Mouse (Mus musculus): ENCODE results near the gene Ppa2. TPM values are rescaled to one million over a fixed set of nuclear protein-coding genes. Genes with fewer than 3 reads are reported as not detected.

Ppa2 gene
- polyA plus RNA-seq, 1 experiment: not detected

DNA sequence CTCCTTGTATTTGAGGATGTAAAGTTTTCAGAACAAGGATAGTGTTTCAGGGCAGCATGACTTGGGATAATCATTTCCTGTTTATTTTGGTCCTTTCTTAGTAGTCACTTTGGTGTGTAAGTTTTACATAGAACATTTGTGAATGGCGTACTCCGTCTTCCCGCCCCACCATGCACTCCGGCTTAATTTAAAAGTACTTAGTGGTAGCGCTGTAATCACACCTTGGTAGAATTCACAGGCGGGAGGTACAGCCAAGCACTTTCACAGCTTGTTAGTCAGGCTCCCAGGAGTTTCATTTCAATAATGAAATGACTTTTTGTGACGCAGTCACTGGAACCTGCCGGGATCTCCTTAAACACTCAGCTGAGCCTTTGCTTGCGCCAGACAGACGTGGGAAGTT is 12.0 kb downstream of the Ppa2 start:
- no peak for TF ChIP-seq CTCF (IDR thresholded peaks at IDR 0.05; ENCODE audit: insufficient read depth, low read depth, low read length)
- TF ChIP-seq POLR2A (IDR thresholded peaks at IDR 0.05; ENCODE audit: insufficient read depth, low read depth, low read length): no peak
- Histone ChIP-seq H3K4me1 (ENCODE audit: control insufficient read depth, insufficient read depth, low read length) (0 out of 2 replicates have a peak, but pooled peaks cover 3% of the 10 kb centered on the region), H3K4me3 (ENCODE audit: insufficient read depth, low read depth, low read length) (no peak overlapping the region), H3K27ac (ENCODE audit: insufficient read depth, low read depth, low read length) (no peak overlapping the region)
- WGBS: 95% methylated on average over 10 of the region's 10 CpGs

DNA sequence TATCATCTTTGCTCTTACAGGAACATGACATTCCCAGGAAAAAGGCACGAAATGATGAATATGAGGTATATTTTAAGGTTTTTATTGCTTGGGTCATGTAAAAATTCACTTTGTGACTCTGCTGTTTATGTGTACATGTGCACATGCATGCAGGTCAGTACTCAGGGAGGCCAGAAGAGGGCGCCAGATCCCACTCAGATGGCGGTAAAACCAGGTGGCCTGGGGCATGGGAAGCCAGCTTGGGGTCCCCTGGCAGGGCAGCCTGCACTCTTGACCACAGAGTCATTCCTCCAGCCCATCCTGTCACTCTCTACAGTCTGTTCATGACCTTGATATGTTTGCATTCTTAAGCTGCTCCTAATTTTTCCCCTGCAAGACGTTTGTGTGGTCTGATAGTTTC is 12.6 kb downstream of the Ppa2 start:
- no peak overlapping the region for H3K4me3 ChIP-seq (ENCODE audit: insufficient read depth, low read depth, low read length)
- 0 out of 2 replicates have a peak, but pooled peaks cover 3% of the 10 kb centered on the region for H3K4me1 ChIP-seq (ENCODE audit: control insufficient read depth, insufficient read depth, low read length)
- no peak overlapping the region for H3K27ac ChIP-seq (ENCODE audit: insufficient read depth, low read depth, low read length)
- WGBS: 81% methylated on average over 4 of the region's 4 CpGs
- 0 out of 2 replicates have a peak, but pooled peaks have one; percentile 28 for TF ChIP-seq CTCF (IDR thresholded peaks at IDR 0.05; ENCODE audit: insufficient read depth, low read depth, low read length)
- TF ChIP-seq POLR2A (IDR thresholded peaks at IDR 0.05; ENCODE audit: insufficient read depth, low read depth, low read length): no peak

DNA sequence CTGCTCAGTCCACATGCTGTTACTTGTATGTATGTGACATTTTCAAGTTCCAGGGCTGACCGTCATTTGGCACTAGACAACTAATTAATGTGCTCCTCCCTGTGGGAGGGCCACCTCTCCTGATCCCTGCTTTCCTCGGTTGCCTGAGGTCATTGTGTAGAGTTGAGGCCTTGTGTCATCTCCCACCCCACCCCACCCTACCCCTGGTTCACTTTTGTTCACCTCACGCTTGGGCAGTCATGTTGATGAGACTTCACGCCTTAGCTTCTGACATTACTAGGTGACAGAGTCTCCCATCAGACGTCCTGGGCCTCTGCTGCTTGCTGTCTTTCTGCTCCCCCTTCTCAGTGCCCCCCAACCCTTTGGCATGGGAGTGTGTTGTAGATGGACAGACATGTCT is 15.2 kb downstream of the Ppa2 start:
- H3K27ac ChIP-seq (ENCODE audit: insufficient read depth, low read depth, low read length): no peak overlapping the region
- 0 out of 2 replicates have a peak, but pooled peaks cover 3% of the 10 kb centered on the region for H3K4me1 ChIP-seq (ENCODE audit: control insufficient read depth, insufficient read depth, low read length)
- WGBS: 81% methylated on average over 5 of the region's 5 CpGs
- TF ChIP-seq POLR2A (IDR thresholded peaks at IDR 0.05; ENCODE audit: insufficient read depth, low read depth, low read length): no peak
- TF ChIP-seq CTCF (IDR thresholded peaks at IDR 0.05; ENCODE audit: insufficient read depth, low read depth, low read length): no peak
- no peak overlapping the region for H3K4me3 ChIP-seq (ENCODE audit: insufficient read depth, low read depth, low read length)

DNA sequence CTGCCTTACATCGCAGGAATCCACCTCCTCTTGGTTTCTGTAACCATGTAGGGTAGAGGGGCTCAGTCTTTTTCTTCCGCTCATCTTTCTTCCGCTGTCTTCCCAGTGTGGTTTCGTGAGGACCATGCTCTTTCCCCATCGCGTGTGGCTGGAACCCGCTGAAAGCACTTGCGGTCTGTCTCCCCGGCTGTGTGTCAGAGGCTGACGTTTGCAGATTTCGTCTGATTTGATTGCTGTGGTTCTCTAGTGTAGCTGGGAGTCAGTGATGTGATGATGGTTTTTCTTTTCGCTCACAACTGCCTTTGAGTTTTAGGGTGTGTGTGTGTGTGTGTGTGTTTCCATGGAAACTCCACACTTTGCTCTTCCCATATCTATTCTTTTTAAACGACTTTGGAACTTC is 18.6 kb downstream of the Ppa2 start:
- Histone ChIP-seq H3K4me3 (ENCODE audit: insufficient read depth, low read depth, low read length) (no peak overlapping the region), H3K27ac (ENCODE audit: insufficient read depth, low read depth, low read length) (no peak overlapping the region), H3K4me1 (ENCODE audit: control insufficient read depth, insufficient read depth, low read length) (no peaks in the 10 kb centered on the region)
- TF ChIP-seq POLR2A (IDR thresholded peaks at IDR 0.05; ENCODE audit: insufficient read depth, low read depth, low read length) (no peak), CTCF (IDR thresholded peaks at IDR 0.05; ENCODE audit: insufficient read depth, low read depth, low read length) (no peak)
- 91% methylated on average over 13 of the region's 13 CpGs for WGBS

DNA sequence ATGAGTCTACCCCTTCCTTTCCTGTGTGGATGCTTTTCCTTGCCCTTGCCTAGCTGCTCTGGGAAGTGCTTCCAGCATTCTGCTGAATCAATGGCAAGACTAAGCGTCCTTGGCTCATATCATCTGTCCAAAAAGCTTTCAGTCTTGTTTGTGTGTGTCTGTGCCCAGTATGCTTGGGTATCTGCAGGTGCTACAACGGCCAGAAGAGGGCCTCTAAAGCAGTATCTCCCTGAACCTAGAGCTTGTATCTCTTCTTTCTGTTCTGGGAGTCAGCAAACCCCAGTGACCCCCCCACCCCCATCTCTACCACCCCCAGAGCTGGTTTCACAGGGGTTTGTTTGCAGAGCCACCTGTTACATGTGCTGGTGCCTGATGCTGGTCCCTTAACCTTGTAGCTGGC is 19.5 kb downstream of the Ppa2 start:
- WGBS: 91% methylated on average over 2 of the region's 2 CpGs
- TF ChIP-seq CTCF (IDR thresholded peaks at IDR 0.05; ENCODE audit: insufficient read depth, low read depth, low read length): no peak
- no peak for TF ChIP-seq POLR2A (IDR thresholded peaks at IDR 0.05; ENCODE audit: insufficient read depth, low read depth, low read length)

DNA sequence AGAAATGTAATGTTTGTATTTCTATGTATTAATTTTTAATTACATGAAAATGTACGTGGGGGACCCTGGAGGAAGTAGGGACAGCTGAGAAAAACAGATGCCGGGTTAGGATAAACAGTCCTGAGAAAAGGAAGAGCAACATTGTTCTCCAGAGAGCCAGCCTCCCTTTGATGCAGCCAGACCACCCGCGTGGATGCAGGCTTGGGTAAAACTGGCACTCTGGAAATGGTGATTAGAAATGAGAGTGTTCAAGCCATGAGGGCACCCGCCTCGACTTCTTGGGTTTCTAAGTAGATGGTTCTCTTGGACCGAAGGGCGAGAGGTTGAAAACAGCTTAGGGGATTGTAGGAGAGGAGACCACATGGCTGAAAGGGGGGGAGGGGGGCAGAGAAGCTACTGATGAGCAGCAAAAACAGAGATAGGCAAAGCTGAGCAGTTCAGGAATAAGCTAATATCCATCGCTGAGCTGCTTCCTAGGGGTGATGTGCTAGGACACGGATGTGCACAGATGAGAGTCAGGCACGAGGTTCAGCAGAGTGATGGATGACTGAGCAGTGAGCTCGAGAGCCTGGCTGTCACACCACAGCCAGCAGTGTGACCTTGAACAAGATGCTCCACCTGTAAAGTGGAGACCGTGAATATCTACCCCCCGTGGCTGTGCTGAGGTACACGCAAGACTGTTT is 21.4 kb downstream of the Ppa2 start:
- TF ChIP-seq POLR2A (IDR thresholded peaks at IDR 0.05; ENCODE audit: insufficient read depth, low read depth, low read length) (no peak), CTCF (IDR thresholded peaks at IDR 0.05; ENCODE audit: insufficient read depth, low read depth, low read length) (no peak)
- Histone ChIP-seq H3K27ac (ENCODE audit: insufficient read depth, low read depth, low read length) (no peak overlapping the region), H3K4me1 (ENCODE audit: control insufficient read depth, insufficient read depth, low read length) (no peaks in the 10 kb centered on the region), H3K4me3 (ENCODE audit: insufficient read depth, low read depth, low read length) (no peak overlapping the region)
- 82% methylated on average over 15 of the region's 15 CpGs for WGBS

More for the DNA sequence above, 19.5 kb downstream of the Ppa2 start:
- H3K4me3 ChIP-seq (ENCODE audit: insufficient read depth, low read depth, low read length): no peak overlapping the region
- no peak overlapping the region for H3K27ac ChIP-seq (ENCODE audit: insufficient read depth, low read depth, low read length)
- H3K4me1 ChIP-seq (ENCODE audit: control insufficient read depth, insufficient read depth, low read length): no peaks in the 10 kb centered on the region

DNA sequence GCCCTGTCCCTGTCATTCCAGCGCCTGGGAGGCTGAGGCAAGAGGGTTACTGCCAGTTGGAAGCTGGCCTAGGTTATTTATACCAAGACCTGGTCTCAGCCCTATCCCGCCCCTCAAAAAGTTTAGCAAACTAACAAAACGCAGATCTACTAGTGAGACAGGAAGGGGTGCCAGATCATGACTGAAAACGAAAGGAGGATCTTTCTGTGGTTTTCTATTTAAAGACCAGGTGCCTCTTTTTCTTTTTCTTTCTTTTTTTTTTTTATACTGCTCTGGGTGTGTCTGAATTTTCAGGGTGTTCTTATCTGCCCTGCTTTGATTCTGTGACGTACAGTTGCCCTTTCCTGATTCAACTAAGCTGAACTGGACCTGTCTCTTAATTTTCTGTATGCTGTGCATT is 22.4 kb downstream of the Ppa2 start:
- WGBS: 95% methylated on average over 5 of the region's 5 CpGs
- TF ChIP-seq POLR2A (IDR thresholded peaks at IDR 0.05; ENCODE audit: insufficient read depth, low read depth, low read length) (no peak), CTCF (IDR thresholded peaks at IDR 0.05; ENCODE audit: insufficient read depth, low read depth, low read length) (no peak)
- Histone ChIP-seq H3K27ac (ENCODE audit: insufficient read depth, low read depth, low read length) (no peak overlapping the region), H3K4me3 (ENCODE audit: insufficient read depth, low read depth, low read length) (no peak overlapping the region), H3K4me1 (ENCODE audit: control insufficient read depth, insufficient read depth, low read length) (no peaks in the 10 kb centered on the region)

DNA sequence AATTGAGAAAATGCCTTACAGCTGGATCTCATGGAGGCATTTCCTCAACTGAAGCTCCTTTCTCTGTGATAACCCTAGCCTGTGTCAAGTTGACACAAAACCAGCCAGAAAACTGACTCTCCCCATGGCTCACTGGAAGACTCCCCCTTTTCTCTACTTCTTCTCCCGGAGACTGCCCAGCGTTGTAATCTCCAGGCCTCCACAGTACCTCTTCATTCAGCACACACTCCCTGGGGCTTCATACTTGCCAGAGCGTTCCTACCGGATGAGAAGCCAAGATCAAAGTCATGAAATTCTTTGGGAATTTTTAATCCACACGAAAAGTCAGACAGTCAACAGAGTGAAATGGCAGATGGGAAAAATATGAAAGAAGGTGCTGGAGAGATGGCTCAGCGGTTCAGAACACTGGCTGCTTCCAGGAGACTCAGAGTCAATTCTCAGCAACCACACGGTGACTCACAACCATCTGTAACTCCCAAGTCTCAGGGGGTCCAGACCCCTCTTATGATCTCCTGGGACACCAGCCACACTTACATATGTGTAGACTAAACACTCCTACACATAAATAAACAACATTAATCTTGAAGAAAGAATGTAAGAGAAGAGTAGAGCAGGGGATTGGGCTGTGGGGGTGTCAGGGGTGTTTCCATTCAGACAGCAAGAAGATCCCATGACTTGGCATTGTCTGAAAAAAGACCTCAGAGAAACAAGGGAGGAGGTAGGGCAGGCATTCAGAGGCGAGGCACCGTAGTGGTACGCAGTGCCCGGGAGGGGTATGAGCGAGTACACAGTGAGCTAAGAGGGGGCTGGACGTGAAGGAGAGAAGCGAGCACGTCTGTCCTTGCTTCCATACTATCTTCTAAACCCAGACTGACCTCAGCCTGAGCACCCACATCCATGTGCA is 23.6 kb downstream of the Ppa2 start:
- TF ChIP-seq POLR2A (IDR thresholded peaks at IDR 0.05; ENCODE audit: insufficient read depth, low read depth, low read length) (no peak), CTCF (IDR thresholded peaks at IDR 0.05; ENCODE audit: insufficient read depth, low read depth, low read length) (no peak)
- no peak overlapping the region for H3K27ac ChIP-seq (ENCODE audit: insufficient read depth, low read depth, low read length)
- H3K4me3 ChIP-seq (ENCODE audit: insufficient read depth, low read depth, low read length): no peak overlapping the region
- WGBS: 91% methylated on average over 15 of the region's 15 CpGs
- no peaks in the 10 kb centered on the region for H3K4me1 ChIP-seq (ENCODE audit: control insufficient read depth, insufficient read depth, low read length)

DNA sequence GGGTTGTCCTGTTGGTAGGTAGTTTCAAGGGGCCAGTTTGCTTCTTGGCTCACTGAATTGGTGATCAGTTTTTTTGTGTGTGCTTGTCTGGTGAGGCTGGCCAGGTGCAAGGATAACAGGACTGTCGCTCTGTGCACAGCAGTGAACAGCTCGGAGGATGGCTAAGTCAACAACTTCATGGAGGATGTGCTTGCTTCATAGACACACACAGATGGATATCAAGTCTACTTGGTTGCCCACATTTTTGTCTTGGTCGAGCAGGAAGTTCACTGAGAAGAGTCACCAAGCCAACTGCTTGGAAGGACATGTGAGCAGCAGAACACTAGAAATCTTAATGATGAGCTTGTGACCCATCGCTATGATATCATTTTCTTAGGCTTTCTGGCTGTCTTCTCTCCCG is 24.8 kb downstream of the Ppa2 start:
- WGBS: 97% methylated on average over 5 of the region's 5 CpGs
- Histone ChIP-seq H3K4me1 (ENCODE audit: control insufficient read depth, insufficient read depth, low read length) (peaks cover 7% of the 10 kb centered on the region; the same call in 1 of the 2 replicates), H3K4me3 (ENCODE audit: insufficient read depth, low read depth, low read length) (no peak overlapping the region), H3K27ac (ENCODE audit: insufficient read depth, low read depth, low read length) (no peak overlapping the region)
- TF ChIP-seq CTCF (IDR thresholded peaks at IDR 0.05; ENCODE audit: insufficient read depth, low read depth, low read length) (no peak), POLR2A (IDR thresholded peaks at IDR 0.05; ENCODE audit: insufficient read depth, low read depth, low read length) (no peak)
